Mouse (Mus musculus) bone marrow, adult 2 months (tissue): ENCODE data around the gene Slamf6. TPM values are rescaled to one million over a fixed set of nuclear protein-coding genes. Genes with fewer than 3 reads are reported as not detected.

Experiments
- H3K27ac ChIP-seq: fragments of 200-500 bp; 2 replicates; pipeline ENCODE4 v1.5.1; 2012; ENCODE audit warnings: low read depth, mild to moderate bottlenecking, control low read depth, inconsistent platforms, low read length; ENCODE audit not compliant: control insufficient read depth, poor library complexity, insufficient read depth
- H3K4me1 ChIP-seq: fragments of 200-500 bp; 2 replicates; pipeline ENCODE4 v1.6.1; 2011; ENCODE audit warnings: low read length; ENCODE audit not compliant: control insufficient read depth, insufficient read depth
- H3K4me3 ChIP-seq: fragments of 200-500 bp; replicated peaks from 2 replicates; pipeline ENCODE3; 2011; ENCODE audit warnings: mild to moderate bottlenecking, low read depth, low read length, control low read depth; ENCODE audit not compliant: control insufficient read depth
- CTCF ChIP-seq: fragments of 200-500 bp; IDR thresholded peaks from 2 replicates; pipeline ENCODE4 v1.5.1; 2011; ENCODE audit warnings: low read length, control low read depth; ENCODE audit not compliant: control insufficient read depth, insufficient read depth
- POLR2A ChIP-seq: fragments of 200-500 bp; IDR thresholded peaks from 2 replicates; pipeline ENCODE4 v1.6.1; 2011; ENCODE audit warnings: low read depth, mild to moderate bottlenecking, control low read depth, low read length, borderline replicate concordance; ENCODE audit not compliant: control insufficient read depth
- WGBS: fragments of 180-500 bp; shearing (Covaris S2); methylation state at CpG from one replicate; pipeline ENCODE4 v1.1.7; 2018; 5-methylcytosine and 5-hydroxymethylcytosine counted together
- polyA plus RNA-seq: library from polyadenylated mRNA; stranded (reverse); fragments of >200 nt; gene quantifications from 2 replicates; pipeline ENCODE4 v1.2.4, GENCODE M21; 2011; ENCODE audit warnings: low replicate concordance; ENCODE audit not compliant: missing spikeins, insufficient read depth, insufficient read length

Gene Slamf6
- polyA plus RNA-seq, 1 experiment: 30.2 TPM

GRCm38 (mm10) chr1:171919901-171920510 lies 2.7 kb downstream of the Slamf6 start:
- TF ChIP-seq CTCF (no peak), POLR2A (no peak)
- Histone ChIP-seq H3K27ac (peak overlapping the region; percentile 5; the same call in 1 of the 2 replicates), H3K4me3 (no peak overlapping the region), H3K4me1 (peaks cover 3% of the 10 kb centered on the region; the same call in 1 of the 2 replicates)
- 77% methylated on average over 6 of the region's 6 CpGs for WGBS

- 4% methylated on average over 9 of the region's 9 CpGs for WGBS
- Histone ChIP-seq H3K4me3 (no peak overlapping the region), H3K4me1 (peaks cover 3% of the 10 kb centered on the region; the same call in 1 of the 2 replicates), H3K27ac (peak overlapping the region; percentile 70)
- TF ChIP-seq CTCF (no peak), POLR2A (no peak)
Observed at GRCm38 (mm10) chr1:171920989-171921621, 3.8 kb downstream of the Slamf6 start.

- WGBS: 29% methylated on average over 2 of the region's 2 CpGs
- Histone ChIP-seq H3K4me3 (no peak overlapping the region), H3K4me1 (peaks cover 3% of the 10 kb centered on the region; the same call in 1 of the 2 replicates), H3K27ac (peak overlapping the region; percentile 56; the same call in 1 of the 2 replicates)
- no peak for TF ChIP-seq POLR2A
- no peak for TF ChIP-seq CTCF
Observed at GRCm38 (mm10) chr1:171921641-171922040, 4.3 kb downstream of the Slamf6 start.

GRCm38 (mm10) chr1:171922844-171923243 lies 5.5 kb downstream of the Slamf6 start:
- 70% methylated on average over 5 of the region's 5 CpGs for WGBS
- H3K4me3 ChIP-seq: no peak overlapping the region
- H3K4me1 ChIP-seq: peaks cover 2% of the 10 kb centered on the region; the same call in 1 of the 2 replicates
- no peak overlapping the region for H3K27ac ChIP-seq
- TF ChIP-seq CTCF (no peak), POLR2A (no peak)

- H3K27ac ChIP-seq: no peak overlapping the region
- TF ChIP-seq CTCF (no peak), POLR2A (no peak)
- WGBS: 86% methylated on average over 3 of the region's 3 CpGs
- no peak overlapping the region for H3K4me3 ChIP-seq
- H3K4me1 ChIP-seq: peaks cover 2% of the 10 kb centered on the region; the same call in 1 of the 2 replicates
Observed at GRCm38 (mm10) chr1:171924900-171925299, 7.6 kb downstream of the Slamf6 start.

GRCm38 (mm10) chr1:171933851-171934250 lies 16.5 kb downstream of the Slamf6 start:
- Histone ChIP-seq H3K4me3 (no peak overlapping the region), H3K4me1 (no peaks in the 10 kb centered on the region; the same call in 1 of the 2 replicates), H3K27ac (no peak overlapping the region)
- 37% methylated on average over 3 of the region's 3 CpGs for WGBS
- TF ChIP-seq POLR2A (no peak), CTCF (no peak)

- TF ChIP-seq CTCF (no peak), POLR2A (no peak)
- Histone ChIP-seq H3K27ac (no peak overlapping the region), H3K4me3 (no peak overlapping the region), H3K4me1 (no peaks in the 10 kb centered on the region; the same call in 1 of the 2 replicates)
- 76% methylated on average over 14 of the region's 14 CpGs for WGBS
Observed at GRCm38 (mm10) chr1:171938952-171939948, 21.9 kb downstream of the Slamf6 start.

- Histone ChIP-seq H3K4me3 (no peak overlapping the region), H3K27ac (no peak overlapping the region), H3K4me1 (no peaks in the 10 kb centered on the region; the same call in 1 of the 2 replicates)
- TF ChIP-seq CTCF: no peak
- no peak for TF ChIP-seq POLR2A
- 81% methylated on average over 6 of the region's 6 CpGs for WGBS
Observed at GRCm38 (mm10) chr1:171940626-171941025, 23.3 kb downstream of the Slamf6 start.
